Mouse (Mus musculus): ENCODE data around the gene Sec14l1.

DNA sequence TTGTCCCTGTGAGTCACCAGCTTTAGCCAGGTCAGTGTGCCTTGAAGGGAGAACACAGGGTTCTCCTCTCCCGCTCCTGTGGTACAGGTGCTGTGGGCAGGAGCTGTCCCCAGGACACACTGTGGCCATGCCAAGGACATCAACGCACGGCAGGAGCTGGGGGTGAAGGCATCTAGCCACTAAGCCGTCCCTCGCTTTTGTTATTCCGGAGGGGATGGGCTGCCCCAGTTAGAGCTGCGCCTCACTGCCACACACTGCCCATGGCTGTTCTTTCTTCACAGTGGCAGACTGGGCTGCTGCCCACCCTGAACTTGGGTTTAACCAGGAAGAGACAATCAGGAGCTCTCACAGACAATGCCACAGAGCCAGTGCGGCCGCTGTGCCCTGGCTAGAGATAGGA, 48.1 kb downstream of the Sec14l1 start:
- no peak for TF ChIP-seq CTCF (IDR thresholded peaks at IDR 0.05; ENCODE audit: insufficient read depth, low read length)
- no peak for TF ChIP-seq POLR2A (IDR thresholded peaks at IDR 0.05; ENCODE audit: borderline replicate concordance, extremely low read depth, low read depth, low read length)

All from lung, adult 2 months (tissue).